Mouse (Mus musculus): ENCODE data around the gene 1700010I14Rik. TPM values are rescaled to one million over a fixed set of nuclear protein-coding genes. Genes with fewer than 3 reads are reported as not detected.

The 1700010I14Rik gene
- total and polyA plus RNA-seq, 3 experiments, result 0.23 to 2.2 TPM; not detected in 1

- Histone ChIP-seq H3K36me3 (ENCODE audit: control insufficient read depth in 1 of 2, insufficient read depth in 2 of 2, low read length in 2 of 2) (no peaks in the 10 kb centered on the region), H3K79me2 (ENCODE audit: control insufficient read depth, insufficient read depth, low read length, poor library complexity) (no peaks in the 10 kb centered on the region), H3K4me3 (ENCODE audit: control insufficient read depth in 1 of 2, insufficient read depth in 1 of 2, low read depth in 2 of 2, low read length in 2 of 2) (no peak overlapping the region), H3K9me3 (replicated peaks; ENCODE audit: insufficient read depth, low read length) (no peaks in the 10 kb centered on the region), H3K9ac (ENCODE audit: control insufficient read depth, low read depth, low read length, poor library complexity, severe bottlenecking) (no peak overlapping the region), H3K27me3 (ENCODE audit: control insufficient read depth in 1 of 2, insufficient read depth in 2 of 2, low read length in 2 of 2) (no peaks in the 10 kb centered on the region), H3K4me1 (ENCODE audit: control insufficient read depth in 1 of 2, insufficient read depth in 2 of 2, low read length in 2 of 2) (no peaks in the 10 kb centered on the region), H3K27ac (ENCODE audit: control insufficient read depth, low read depth, low read length) (no peak overlapping the region)
- DNase-seq (ENCODE audit: low read depth, low spot score), result no peak
- TF ChIP-seq BHLHE40 (IDR thresholded peaks at IDR 0.05; ENCODE audit: borderline replicate concordance, low read depth, low read length) (no peak), NRF1 (IDR thresholded peaks at IDR 0.05; ENCODE audit: insufficient read depth, low read depth, low read length, poor library complexity, severe bottlenecking) (no peak), ELF1 (IDR thresholded peaks at IDR 0.05; ENCODE audit: low read depth, low read length) (no peak), TAL1 (IDR thresholded peaks at IDR 0.05; ENCODE audit: low read length) (no peak), RAD21 (IDR thresholded peaks at IDR 0.05; ENCODE audit: low read depth, low read length) (no peak), ZKSCAN1 (IDR thresholded peaks at IDR 0.05; ENCODE audit: low read depth, low read length) (no peak), GABPA (IDR thresholded peaks at IDR 0.05; ENCODE audit: low read depth, low read length) (no peak), SMC3 (IDR thresholded peaks at IDR 0.05; ENCODE audit: low read depth, low read length) (no peak), RCOR1 (IDR thresholded peaks at IDR 0.05; ENCODE audit: low read depth, low read length) (no peak), E2F4 (IDR thresholded peaks at IDR 0.05; ENCODE audit: borderline replicate concordance, low read depth, low read length) (no peak), MEF2A (IDR thresholded peaks at IDR 0.05; ENCODE audit: extremely low read depth, insufficient replicate concordance, low read depth, low read length, poor library complexity, severe bottlenecking) (no peak), KAT2A (conservative IDR thresholded peaks at IDR 0.05; ENCODE audit: low read depth, low read length) (no peak), POLR2A (IDR thresholded peaks at IDR 0.05; ENCODE audit: control insufficient read depth in 1 of 2, insufficient read depth in 1 of 2, low read depth in 1 of 2, low read length in 2 of 2, poor library complexity in 1 of 2) (no peak), GATA1 (IDR thresholded peaks at IDR 0.05; ENCODE audit: low read depth, low read length) (no peak), ETS1 (IDR thresholded peaks at IDR 0.05; ENCODE audit: low read depth, low read length) (no peak), TBP (IDR thresholded peaks at IDR 0.05; ENCODE audit: low read depth, low read length) (no peak)
Measured at GRCm38 (mm10) chr17:9059360-9059932, 71.3 kb downstream of the 1700010I14Rik start.
